Mouse (Mus musculus) hindlimb bud, embryonic 11.5 days (tissue): ENCODE results near the gene Gas7.

Experiments used
- DNase-seq: peaks from one replicate; pipeline ENCODE4 v3.0.0-alpha.2; 2012; ENCODE audit warnings: low read depth, low spot score; ENCODE audit errors: extremely low spot score

Gas7 gene

DNA sequence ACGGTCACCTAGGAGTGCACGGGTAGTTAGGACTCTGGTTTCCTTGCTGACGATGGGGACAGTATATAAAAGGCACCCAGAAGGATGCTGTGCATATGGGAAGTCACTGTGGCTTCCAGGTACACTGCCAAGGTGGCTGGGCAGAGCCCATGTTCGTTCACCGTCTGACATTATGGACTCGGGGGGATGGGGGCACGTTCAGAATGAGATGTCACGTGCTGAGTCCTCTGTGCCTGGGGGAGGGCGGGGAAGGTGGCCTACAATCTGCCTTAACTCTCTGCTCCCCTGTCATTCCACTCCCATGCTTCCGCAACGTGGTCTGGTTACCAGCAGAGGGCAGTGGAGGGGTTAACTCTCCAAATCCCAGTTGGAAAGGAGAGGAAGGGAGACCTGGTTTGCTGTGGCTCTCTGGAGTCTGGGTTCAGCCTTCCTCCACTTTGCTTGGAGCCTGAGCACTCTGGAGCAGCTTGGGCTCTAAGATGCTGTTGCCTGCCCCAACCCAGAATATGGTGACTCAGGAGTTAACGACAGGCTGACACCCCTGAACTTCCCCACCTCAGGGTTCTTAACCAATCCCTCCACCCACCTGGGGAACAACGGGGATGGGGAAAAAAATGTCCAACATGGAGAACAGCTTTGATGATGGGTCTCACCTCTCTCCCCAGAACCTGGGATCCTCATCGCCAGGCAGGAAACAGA lies 197.1 kb downstream of the Gas7 start:
- peak; percentile 22 for DNase-seq

- DNase-seq = no peak
Observed at GRCm38 (mm10) chr11:67652893-67653255, 197.6 kb downstream of the Gas7 start.

DNA sequence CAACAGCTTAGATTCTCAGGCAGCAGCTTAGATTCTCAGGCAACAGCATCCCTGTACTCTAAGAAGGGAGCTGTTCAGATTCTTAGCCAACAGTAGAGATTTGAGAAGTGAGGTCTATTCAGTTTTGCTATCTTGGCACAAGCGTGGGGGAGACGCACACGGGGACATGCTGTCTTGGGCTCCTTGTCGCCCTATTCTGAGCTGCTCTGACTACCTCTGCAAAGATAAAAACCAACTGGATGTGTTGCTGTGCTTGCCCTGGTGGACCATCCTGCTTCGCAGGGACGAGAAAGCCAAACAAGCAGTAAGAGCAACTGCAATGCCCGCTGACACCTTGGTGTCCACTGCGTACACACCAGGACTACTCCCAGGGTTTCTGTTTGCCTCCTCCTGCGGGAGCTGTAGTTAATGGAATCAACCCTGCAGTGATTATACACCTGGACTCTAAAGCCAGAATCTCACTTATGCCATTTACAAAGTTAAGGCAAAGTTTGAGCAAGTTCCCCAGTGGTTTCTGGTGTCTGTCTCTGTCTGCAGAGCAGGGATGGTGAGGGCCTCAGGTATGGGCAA lies 198.4 kb downstream of the Gas7 start:
- DNase-seq = no peak

DNA sequence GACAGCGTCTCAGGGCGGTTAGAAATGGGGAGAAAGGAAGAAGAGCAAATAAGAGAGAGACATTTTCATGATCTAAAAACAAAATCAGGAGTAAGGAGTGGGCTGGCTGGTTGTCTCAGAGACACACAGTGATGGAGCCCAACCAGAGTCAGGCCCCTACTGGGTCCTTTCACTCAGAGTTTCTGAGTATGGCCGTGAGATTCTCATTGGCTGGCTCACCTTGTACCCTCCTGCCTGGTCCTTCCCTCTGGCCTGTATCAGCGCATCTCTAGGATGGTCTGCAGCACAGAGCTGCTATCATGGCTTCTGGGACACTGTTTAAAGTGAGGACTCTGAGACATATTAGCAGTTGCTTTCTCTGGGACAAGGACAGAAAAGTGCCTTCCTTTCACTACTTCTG lies 199.3 kb downstream of the Gas7 start:
- DNase-seq = no peak

DNA sequence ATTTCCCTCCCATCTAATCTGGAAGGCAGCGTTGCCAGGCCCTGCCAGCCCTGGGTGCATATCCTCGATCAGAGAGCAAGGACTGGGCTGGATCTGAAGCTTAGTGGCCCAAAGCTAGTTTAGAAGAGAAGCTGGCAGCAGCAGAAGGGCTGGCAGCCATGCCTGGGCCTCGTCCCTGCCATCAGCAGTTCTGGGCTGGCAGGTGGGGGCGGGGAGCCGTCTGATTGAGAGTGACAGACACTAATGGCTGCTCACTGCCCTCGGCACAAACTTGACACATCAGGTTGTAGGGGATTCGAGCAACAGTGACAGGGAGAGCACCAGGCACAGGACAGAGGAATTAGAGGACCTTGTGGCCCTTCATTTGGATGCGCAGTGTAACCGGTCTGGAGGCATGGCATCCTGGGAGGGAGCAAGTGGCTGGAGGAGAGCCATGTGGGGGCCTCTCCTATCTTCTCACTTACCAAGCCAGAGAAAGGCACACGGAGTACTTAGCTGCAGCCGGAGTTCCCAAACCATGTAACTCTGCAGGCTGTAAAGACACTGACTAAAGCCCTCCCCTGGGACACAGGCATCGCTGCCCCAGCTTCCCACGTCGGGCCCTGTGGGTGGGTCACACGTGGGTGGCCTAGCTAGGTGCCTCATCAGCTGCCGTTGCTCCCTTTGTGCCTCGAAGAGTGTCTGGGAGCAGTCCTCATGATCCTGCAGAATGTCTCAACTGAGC lies 200.2 kb downstream of the Gas7 start:
- no peak for DNase-seq

DNA sequence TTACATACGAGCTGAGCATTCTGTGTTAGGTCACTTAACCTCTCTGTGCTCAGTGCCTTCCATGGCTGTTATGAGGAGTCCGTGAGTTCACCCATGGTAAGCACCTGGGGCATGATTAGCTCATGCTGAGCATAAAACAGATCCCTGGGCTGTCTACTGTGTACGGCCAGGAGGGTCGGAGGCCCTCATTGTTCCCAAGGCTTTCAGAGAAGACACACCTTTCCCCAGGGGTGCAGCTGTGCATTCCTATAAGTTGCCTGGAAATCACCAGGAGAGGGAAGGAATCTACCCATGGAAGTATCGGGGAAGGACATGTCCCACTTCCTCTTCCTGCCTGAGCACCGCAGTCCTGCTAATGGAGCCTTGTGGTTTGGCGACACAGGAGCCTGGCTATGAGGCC lies 201.1 kb downstream of the Gas7 start:
- no peak for DNase-seq

GRCm38 (mm10) chr11:67656811-67657210 lies 201.6 kb downstream of the Gas7 start:
- no peak for DNase-seq

GRCm38 (mm10) chr11:67657685-67658382 lies 202.6 kb downstream of the Gas7 start:
- DNase-seq = peak; percentile 28

DNA sequence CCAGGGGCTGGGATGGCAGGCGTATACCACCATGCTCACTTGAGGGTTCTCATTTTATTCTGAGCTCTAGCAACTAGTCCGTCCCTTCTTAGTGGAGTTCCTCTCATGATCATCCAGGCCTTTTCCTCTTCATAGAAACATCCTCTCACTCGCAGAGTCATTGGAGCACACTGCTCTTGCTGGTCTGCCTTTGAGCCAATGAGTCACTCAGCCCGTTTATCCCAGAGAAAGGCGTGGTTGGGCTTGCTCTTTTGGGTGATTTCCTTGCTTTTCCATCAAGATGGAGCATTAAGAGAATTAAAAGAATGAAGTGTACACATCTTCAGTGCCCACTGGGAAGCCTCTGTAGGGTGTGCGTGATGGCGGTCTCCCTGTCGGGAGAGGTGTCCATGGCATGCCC lies 206.2 kb downstream of the Gas7 start:
- no peak for DNase-seq

DNA sequence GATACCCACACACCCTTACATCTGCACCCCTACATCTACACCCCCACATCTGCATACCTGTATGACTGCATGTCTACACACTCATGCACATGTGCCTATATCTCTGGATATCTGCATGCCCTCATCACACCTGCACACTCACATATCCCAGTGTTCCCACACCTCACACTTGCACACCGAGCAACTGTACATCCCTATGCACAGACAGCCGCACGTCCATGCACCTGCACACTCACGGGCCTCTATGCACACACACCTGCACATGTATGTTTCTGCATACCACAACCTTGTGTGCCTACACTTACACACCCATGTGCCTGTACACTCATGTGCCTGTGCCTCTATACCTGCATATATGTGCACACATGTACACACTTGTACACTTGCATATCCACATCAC lies 208.2 kb downstream of the Gas7 start:
- DNase-seq = no peak

GRCm38 (mm10) chr11:67664261-67664660 lies 209.0 kb downstream of the Gas7 start:
- DNase-seq = no peak

- DNase-seq = no peak
Observed at GRCm38 (mm10) chr11:67664918-67665317, 209.7 kb downstream of the Gas7 start.

DNA sequence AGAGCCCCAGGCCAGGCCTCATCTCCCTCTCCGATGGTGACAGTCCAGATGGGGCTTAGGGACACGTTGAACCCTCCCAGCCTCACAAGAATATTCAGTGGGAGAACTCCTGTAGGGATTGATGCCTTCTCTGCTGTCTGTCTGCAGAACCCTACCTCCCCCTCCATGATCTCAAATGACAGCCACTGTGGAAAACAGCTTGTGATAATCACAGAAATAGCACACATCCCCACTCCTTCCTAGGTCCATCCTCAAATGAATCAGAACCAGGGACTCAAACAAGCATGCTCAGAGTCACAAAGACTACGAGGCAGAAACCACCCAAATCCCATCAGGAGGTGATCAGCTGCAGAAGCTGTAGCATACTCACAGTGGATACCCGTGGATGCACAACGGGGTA lies 210.9 kb downstream of the Gas7 start:
- no peak for DNase-seq

DNA sequence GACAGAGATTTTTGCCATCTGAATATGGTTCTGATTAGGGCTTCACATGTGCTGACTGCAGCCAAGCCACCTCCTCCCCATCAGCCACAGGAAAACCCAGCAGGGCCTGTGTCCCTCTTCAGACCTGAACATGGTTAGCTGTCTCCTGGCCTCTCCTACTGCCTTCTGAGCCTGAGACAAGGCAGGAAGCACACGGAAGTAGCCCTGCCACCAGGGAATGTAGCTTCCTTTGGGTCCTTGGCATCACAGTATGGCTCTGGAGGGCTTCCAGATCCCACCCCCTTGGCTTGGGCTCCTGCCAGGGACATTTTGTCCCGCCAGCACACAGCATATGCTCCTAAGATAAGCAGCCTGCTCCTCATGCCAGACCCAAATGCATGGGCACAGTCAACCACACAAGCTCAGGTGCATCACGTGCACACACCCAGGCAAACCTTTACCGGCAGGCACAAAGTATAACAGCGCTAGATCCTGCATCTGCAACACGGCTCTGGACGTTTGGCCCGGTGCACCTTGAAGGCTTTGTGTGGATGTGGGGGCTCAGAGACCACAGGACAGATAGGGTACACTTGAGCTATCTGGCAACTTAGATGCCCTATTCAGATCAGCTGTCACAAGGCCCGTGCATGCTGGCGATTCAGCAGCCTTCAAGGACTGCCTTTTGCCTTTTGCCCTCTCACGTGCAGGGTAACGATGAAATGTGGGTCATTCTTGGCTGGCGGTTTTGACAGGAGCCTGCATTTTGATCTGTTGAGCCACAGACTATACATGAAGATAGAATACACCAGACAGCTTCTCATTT lies 212.5 kb downstream of the Gas7 start:
- DNase-seq = no peak

DNA sequence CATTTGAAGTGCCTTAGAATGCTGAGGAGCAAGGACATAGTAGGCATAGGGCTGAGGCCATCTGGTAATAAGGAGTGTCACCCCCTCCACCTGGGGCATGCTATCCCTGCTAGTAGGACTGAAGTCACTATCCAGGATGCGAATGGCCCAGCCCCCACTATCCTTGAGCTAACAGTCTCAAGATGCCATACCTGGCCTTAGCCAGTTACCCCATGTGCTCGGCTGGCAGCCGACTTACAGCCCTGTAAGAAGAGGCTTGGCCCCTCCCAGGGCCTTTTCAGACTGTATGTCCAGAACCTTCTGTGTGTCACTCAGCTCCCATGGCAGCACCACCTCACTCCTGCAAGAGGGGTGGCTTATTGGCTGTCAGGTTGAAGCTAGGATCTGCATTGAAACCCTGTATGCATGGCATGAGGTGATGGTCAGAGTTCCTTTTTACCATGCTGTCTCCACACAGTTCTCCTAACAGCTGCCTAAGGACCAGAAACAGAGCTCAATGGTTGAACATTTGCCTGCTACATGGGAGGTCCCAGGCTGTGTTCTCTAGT lies 213.3 kb downstream of the Gas7 start:
- no peak for DNase-seq

DNA sequence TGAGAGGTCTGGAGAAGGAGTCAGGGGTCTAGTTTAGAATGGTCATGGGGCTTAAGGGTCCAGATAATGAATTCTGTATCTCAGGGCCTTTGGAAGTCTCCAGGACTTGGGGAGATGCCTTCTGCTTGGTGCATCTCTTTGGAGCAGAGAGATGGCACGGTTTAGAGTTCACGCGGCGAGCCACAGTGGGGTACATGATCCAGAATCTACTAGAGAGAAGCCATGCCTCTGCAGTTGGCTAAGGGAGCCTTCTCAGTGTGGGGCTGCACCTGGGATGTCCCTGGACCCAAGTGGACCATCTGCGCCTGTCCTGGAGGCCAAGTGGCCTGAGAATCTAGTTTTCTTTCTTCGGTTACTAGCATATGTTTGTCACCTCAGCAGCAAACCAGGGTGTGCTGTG lies 214.8 kb downstream of the Gas7 start:
- DNase-seq = no peak

DNA sequence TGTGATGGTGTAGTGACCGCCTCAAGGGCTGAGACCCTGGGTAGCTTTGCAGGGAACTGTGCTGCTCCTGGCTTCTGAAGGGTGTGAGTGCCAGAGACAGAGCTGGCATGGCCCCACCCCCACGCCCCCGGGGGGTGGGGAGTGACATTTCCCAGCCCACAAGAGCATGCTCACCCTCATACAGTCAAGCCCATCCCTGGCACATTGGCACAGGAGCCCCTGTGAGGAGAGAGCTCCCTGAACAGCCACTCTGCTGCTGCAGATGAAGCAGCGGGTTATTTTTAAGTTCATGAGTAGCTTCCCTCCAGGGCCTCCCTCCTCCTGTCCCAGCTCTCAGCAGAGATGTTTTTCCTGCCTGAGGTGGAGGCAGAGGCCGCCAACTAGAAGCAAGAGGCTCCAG lies 216.9 kb downstream of the Gas7 start:
- DNase-seq = no peak

DNA sequence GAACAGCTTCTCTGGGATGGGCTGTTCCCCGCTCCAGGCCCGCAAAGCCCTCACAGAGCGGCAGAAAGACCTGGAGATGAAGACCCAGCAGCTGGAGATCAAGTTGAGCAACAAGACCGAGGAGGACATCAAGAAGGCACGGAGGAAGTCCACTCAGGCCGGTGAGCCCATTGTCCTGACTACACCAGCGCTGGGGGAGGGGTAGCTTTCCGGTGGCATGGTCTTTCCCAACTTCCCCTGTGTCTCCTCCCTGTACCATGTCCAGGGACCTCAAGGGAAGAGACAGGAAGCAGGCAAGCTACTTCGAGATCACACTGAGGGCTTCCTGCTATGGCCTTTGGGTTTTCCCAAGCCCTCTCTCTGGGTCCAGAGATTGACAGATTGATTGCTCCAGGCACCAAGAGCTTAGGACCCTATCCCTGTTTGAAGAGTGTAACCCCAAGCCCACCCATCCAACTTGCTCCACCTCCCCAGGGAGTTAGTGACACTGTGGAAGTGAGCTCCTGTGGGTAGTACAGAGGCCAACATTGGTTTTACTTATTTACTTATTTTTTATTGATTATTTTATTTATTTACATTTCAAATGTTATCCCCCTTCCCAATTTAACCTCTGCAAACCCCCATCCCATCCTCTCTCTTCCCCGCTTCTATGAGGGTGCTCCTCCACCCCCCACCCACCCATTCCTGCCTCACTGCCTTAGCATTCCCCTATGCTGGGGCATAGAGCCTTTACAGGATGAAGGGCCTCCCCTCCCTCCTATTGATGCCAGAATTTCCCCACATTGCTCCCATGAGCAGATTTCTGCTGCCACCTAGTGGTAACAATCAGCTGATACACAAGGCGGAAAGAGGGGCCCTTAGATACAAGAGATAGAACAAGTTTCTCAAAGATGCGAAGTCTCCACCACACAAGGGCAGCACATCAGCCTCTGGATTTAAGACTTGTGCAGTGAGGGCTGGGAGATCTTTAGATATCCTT lies 220.6 kb downstream of the Gas7 start:
- DNase-seq = peak; percentile 24

- no peak for DNase-seq
Observed at GRCm38 (mm10) chr11:67679300-67679699, 224.1 kb downstream of the Gas7 start.

DNA sequence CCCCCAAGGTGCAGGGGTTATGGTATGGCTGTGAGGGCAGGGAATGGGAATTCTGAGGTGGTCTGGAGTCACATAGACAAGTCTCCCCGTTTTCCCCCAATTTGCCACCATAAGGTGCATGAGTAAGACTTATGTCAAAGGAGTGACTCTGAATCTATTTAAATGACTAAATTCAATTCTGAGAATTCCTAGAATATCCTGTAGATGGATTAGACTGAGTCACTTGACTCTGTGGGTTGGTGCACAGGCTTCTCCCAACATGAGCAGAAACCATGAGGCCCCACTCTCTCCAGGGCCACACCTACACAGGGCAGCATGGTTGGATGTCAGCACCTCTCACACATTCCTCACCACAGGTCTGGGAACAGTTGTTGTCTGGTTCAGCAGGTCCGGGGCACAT lies 224.7 kb downstream of the Gas7 start:
- DNase-seq = no peak
